Mouse (Mus musculus) spleen, adult 2 months (tissue): ENCODE data around the gene Efl1. TPM values are rescaled to one million over a fixed set of nuclear protein-coding genes. Genes with fewer than 3 reads are reported as not detected.

ENCODE experiments used
- DNase-seq, 2 experiments: peaks; one replicate each; pipeline versions ENCODE4 v3.0.0 to v3.0.0-alpha.2; 2012 to 2021; ENCODE audit warnings: low spot score in 2 of 2, low read depth in 1 of 2
- H3K27ac ChIP-seq: fragments of 200-500 bp; 2 replicates; pipeline ENCODE4 v1.5.1; 2012; ENCODE audit warnings: low read length, inconsistent platforms; ENCODE audit not compliant: insufficient read depth
- H3K27me3 ChIP-seq: fragments of 200-500 bp; 2 replicates; pipeline ENCODE4 v1.6.1; 2012; ENCODE audit warnings: mild to moderate bottlenecking, moderate library complexity, low read length, inconsistent platforms; ENCODE audit not compliant: control insufficient read depth, insufficient read depth
- H3K36me3 ChIP-seq: fragments of 200-500 bp; 2 replicates; pipeline ENCODE4 v1.6.1; 2012; ENCODE audit warnings: mild to moderate bottlenecking, low read length, inconsistent platforms; ENCODE audit not compliant: control insufficient read depth, insufficient read depth
- H3K4me1 ChIP-seq: fragments of 200-500 bp; 2 replicates; pipeline ENCODE4 v1.6.1; 2011; ENCODE audit warnings: inconsistent platforms; ENCODE audit not compliant: control insufficient read depth, insufficient read depth, insufficient read length
- H3K4me3 ChIP-seq: fragments of 200-500 bp; 2 replicates; pipeline ENCODE4 v1.5.1; 2011; ENCODE audit warnings: mild to moderate bottlenecking, inconsistent platforms; ENCODE audit not compliant: insufficient read depth, insufficient read length; ENCODE audit errors: extremely low read depth
- CTCF ChIP-seq: fragments of 200-500 bp; IDR thresholded peaks from 2 replicates; pipeline ENCODE4 v1.5.1; 2011; ENCODE audit warnings: mild to moderate bottlenecking, inconsistent platforms; ENCODE audit not compliant: insufficient read depth, insufficient read length, insufficient replicate concordance; ENCODE audit errors: extremely low read depth
- POLR2A ChIP-seq: fragments of 200-500 bp; IDR thresholded peaks from 2 replicates; pipeline ENCODE4 v1.6.1; 2011; ENCODE audit warnings: low read depth, low read length, inconsistent platforms
- WGBS: fragments of 180-500 bp; shearing (Covaris S2); methylation state at CpG from one replicate; pipeline ENCODE4 v1.1.7; 2018; 5-methylcytosine and 5-hydroxymethylcytosine counted together
- polyA plus RNA-seq: library from polyadenylated mRNA; depleted of rRNA; stranded (reverse); fragments of >200 nt; gene quantifications from 2 replicates; pipeline ENCODE4 v1.2.3, GENCODE M21; 2012

The Efl1 gene
- polyA plus RNA-seq, 1 experiment: 3.0 TPM

DNA sequence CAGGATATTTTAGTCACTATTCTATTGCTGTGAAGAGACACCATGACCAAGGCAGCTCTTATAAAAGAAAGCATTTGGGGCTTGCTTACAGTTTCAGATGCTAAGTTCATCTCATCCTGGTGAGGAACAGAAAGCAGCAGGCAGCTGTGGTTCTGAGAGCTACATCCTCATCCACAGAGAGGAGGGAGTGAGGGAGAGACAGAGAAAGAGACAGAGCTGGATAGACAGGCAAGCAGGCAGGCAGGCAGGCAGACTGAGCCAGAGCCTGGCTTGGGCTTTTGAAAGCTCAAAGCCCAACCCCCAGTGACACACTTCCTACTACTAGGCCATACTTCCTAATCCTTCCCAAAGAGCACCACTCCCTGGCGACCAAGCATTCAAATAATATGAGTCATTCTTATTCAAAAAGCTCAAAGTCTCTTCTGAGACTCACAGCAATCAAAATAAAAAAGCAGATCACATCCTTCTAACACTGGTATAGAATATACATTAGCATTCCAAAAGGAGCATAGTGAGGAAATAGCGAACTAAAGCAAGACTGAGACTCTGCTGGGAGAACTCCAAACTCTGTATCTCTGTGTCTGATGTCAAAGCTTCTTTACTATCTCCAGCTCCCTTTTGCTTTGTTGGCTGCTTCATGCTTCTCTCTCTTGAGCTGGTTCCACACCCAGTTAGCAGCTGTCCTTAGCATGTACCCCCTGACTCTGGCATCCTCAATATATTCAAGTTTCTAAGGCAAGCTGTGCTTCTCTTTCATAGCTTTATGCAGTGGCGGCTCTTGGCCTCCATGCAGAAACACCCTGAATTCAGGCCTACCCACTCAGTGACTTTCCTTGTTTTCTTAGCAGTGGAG lies 86.6 kb downstream of the Efl1 start:
- Histone ChIP-seq H3K4me3 (no peak overlapping the region), H3K27ac (no peak overlapping the region), H3K27me3 (no peaks in the 10 kb centered on the region), H3K36me3 (0 out of 2 replicates have a peak, but pooled peaks cover 3% of the 10 kb centered on the region), H3K4me1 (no peaks in the 10 kb centered on the region)
- 85% methylated on average over 3 of the region's 3 CpGs for WGBS
- no peak for TF ChIP-seq CTCF
- TF ChIP-seq POLR2A: no peak
- DNase-seq: no peak

- Histone ChIP-seq H3K27ac (no peak overlapping the region), H3K4me1 (no peaks in the 10 kb centered on the region), H3K27me3 (no peaks in the 10 kb centered on the region), H3K4me3 (no peak overlapping the region), H3K36me3 (no peaks in the 10 kb centered on the region)
- no peak for DNase-seq
- TF ChIP-seq CTCF: no peak
- TF ChIP-seq POLR2A: no peak
- 88% methylated on average over 11 of the region's 11 CpGs for WGBS
These were observed 94.8 kb downstream of the Efl1 start for GRCm38 (mm10) chr7:82743116-82743765.

DNA sequence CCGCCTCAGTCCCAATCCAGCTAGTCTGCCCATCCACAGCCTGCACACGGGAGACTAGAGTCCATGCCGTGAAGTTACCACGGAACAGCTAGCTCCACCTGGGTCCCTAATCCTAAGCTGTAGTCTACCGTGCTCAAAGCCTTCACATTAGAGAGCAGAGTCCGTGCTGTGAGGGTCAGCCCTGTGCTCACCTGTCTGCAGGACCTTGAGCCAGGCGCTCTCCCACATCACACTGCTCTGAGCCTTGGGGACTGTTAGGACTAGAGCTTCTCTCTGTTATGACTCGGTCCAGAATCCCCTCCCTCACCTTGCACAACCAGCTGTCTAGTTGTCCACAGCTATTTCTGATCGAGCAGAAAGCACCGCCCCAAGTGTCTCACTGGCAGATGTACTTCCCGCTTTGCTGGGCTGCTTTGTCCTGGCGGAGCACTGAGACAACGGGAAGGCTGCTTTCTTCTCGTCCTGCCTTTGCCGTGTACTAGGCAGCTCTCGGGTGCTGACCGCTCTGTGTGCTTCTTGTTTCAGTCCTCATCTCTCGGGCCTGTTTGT lies 95.8 kb downstream of the Efl1 start:
- no peak for DNase-seq
- WGBS: 71% methylated on average over 18 of the region's 18 CpGs
- Histone ChIP-seq H3K4me1 (peaks cover 6% of the 10 kb centered on the region), H3K36me3 (no peaks in the 10 kb centered on the region), H3K27ac (no peak overlapping the region), H3K27me3 (no peaks in the 10 kb centered on the region), H3K4me3 (no peak overlapping the region)
- no peak for TF ChIP-seq POLR2A
- no peak for TF ChIP-seq CTCF

GRCm38 (mm10) chr7:82748812-82749211 lies 100.4 kb downstream of the Efl1 start:
- WGBS: 30% methylated on average over 2 of the region's 2 CpGs
- H3K4me1 ChIP-seq: peaks cover 7% of the 10 kb centered on the region
- H3K27ac ChIP-seq: no peak overlapping the region
- no peak for DNase-seq
- H3K36me3 ChIP-seq: peaks cover 7% of the 10 kb centered on the region
- TF ChIP-seq CTCF (no peak), POLR2A (no peak)
- H3K4me3 ChIP-seq: no peak overlapping the region
- no peaks in the 10 kb centered on the region for H3K27me3 ChIP-seq

GRCm38 (mm10) chr7:82749239-82749638 lies 100.8 kb downstream of the Efl1 start:
- Histone ChIP-seq H3K27ac (no peak overlapping the region), H3K4me3 (no peak overlapping the region), H3K27me3 (no peaks in the 10 kb centered on the region), H3K36me3 (peaks cover 7% of the 10 kb centered on the region), H3K4me1 (peaks cover 7% of the 10 kb centered on the region)
- no peak for DNase-seq
- TF ChIP-seq CTCF: no peak
- WGBS: 34% methylated on average over 8 of the region's 8 CpGs

DNA sequence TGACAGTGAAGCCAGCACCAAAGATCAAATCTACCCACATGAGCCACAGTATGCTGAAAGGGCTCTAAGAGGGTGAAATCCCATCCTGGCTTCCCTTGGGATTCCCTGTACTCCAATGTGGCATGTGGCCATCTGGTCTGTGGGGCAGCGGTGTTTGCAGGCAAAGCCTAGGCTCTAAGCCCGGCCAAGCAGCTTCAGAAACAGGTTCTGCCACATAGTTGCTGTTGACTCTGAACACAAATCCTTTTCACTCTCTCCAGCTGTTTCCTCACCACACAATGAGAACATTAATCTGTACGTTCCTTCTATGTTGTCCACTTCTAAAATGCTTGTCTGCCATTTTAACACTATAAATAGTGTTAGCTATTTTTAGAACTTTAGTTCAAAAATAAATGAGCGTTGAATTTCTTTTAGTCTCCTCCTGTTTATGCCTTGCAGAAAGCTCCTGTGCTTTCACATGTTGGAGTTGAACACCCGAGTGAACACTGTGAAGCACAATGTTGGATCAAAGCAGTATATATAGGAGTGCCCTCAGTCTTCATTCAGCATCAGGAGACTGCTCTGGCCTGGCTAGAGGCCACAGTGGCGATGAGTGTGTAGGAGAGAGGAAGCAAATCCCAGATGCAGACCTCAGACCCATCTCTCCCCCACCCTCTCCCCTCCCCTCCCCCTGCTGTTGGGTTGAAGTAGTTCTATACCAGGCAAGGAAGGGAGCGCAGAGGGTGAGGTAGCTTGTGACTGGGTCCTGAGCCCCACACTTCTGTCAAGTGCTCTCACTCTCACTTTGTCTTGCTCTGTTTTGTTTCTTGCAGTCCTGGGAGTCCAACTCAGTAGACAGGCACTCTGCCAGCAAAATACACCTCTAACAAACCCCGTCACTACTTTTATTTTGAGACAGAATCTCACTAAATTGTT lies 104.0 kb downstream of the Efl1 start:
- Histone ChIP-seq H3K27ac (no peak overlapping the region), H3K4me3 (no peak overlapping the region), H3K4me1 (peaks cover 7% of the 10 kb centered on the region), H3K27me3 (no peaks in the 10 kb centered on the region), H3K36me3 (peaks cover 10% of the 10 kb centered on the region)
- WGBS: 62% methylated on average over 8 of the region's 8 CpGs
- no peak for DNase-seq
- TF ChIP-seq POLR2A (no peak), CTCF (no peak)
